Mouse (Mus musculus): ENCODE data around the gene Gm10142. TPM values are rescaled to one million over a fixed set of nuclear protein-coding genes. Genes with fewer than 3 reads are reported as not detected.
"Not testable (repeated sequence)": the region's sequence is repeated elsewhere in the genome, so short reads cannot be mapped to it uniquely, and the experiment has no call there.

The Gm10142 gene
- polyA plus RNA-seq, 1 experiment from 2014 or later, result not detected

- H3K4me2 ChIP-seq (ENCODE audit: low read depth, low read length); H3K27ac ChIP-seq (ENCODE audit: low read length); H3K9me3 ChIP-seq (replicated peaks; ENCODE audit: control insufficient read depth, low read length); H3K36me3 ChIP-seq (ENCODE audit: control insufficient read depth, insufficient read depth, low read length); H3K4me3 ChIP-seq (replicated peaks; ENCODE audit: low read length); H3K9ac ChIP-seq (ENCODE audit: low read length); H3K4me1 ChIP-seq (ENCODE audit: control insufficient read depth, insufficient read depth, low read length); H3K27me3 ChIP-seq (ENCODE audit: control insufficient read depth, insufficient read depth, low read length); ATAC-seq (ENCODE audit: insufficient read depth, low FRiP score): not testable (repeated sequence)
- 51% methylated on average over 3 of the region's 3 CpGs for WGBS
Observed at GRCm38 (mm10) chr10:77752312-77752711, 36.7 kb downstream of the Gm10142 start.

- no peak overlapping the region for H3K4me2 ChIP-seq (ENCODE audit: low read depth, low read length)
- ATAC-seq (ENCODE audit: insufficient read depth, low FRiP score), result no peak
- no peaks in the 10 kb centered on the region for H3K36me3 ChIP-seq (ENCODE audit: control insufficient read depth, insufficient read depth, low read length)
- H3K27me3 ChIP-seq (ENCODE audit: control insufficient read depth, insufficient read depth, low read length), result no peaks in the 10 kb centered on the region
- H3K9me3 ChIP-seq (replicated peaks; ENCODE audit: control insufficient read depth, low read length), result no peaks in the 10 kb centered on the region
- no peak overlapping the region for H3K27ac ChIP-seq (ENCODE audit: low read length)
- H3K4me1 ChIP-seq (ENCODE audit: control insufficient read depth, insufficient read depth, low read length), result no peaks in the 10 kb centered on the region
- no peak overlapping the region for H3K9ac ChIP-seq (ENCODE audit: low read length)
- H3K4me3 ChIP-seq (replicated peaks; ENCODE audit: low read length), result no peak overlapping the region
Observed at GRCm38 (mm10) chr10:77753448-77753847, 37.8 kb downstream of the Gm10142 start.

- not testable (repeated sequence) for H3K4me3 ChIP-seq (replicated peaks; ENCODE audit: low read length); ATAC-seq (ENCODE audit: insufficient read depth, low FRiP score); H3K4me1 ChIP-seq (ENCODE audit: control insufficient read depth, insufficient read depth, low read length); H3K9ac ChIP-seq (ENCODE audit: low read length); H3K9me3 ChIP-seq (replicated peaks; ENCODE audit: control insufficient read depth, low read length); H3K4me2 ChIP-seq (ENCODE audit: low read depth, low read length); H3K27ac ChIP-seq (ENCODE audit: low read length); H3K36me3 ChIP-seq (ENCODE audit: control insufficient read depth, insufficient read depth, low read length); H3K27me3 ChIP-seq (ENCODE audit: control insufficient read depth, insufficient read depth, low read length)
- no CpG with 5 or more reads among the region's 1 CpGs for WGBS
Observed at GRCm38 (mm10) chr10:77759582-77759981, 44.0 kb downstream of the Gm10142 start, which contains the start of gene Gm3233. Gm3233 (minus strand) TSS chr10:77759682.

Other genes with a start within 250 kb of the Gm10142 start
- gene Fam207a, start 200.0 kb upstream of the Gm10142 start, polyA plus RNA-seq (2015; fragmentation: Nextera tagmentation; extraction: Ambion mirVana), result 29.7 and 31.0 TPM in 2 replicates
- gene Itgb2, start 185.6 kb upstream of the Gm10142 start, polyA plus RNA-seq (2015; fragmentation: Nextera tagmentation; extraction: Ambion mirVana), result 6.7 and 8.3 TPM in 2 replicates
- gene Pttg1ip, start 134.1 kb upstream of the Gm10142 start, polyA plus RNA-seq (2015; fragmentation: Nextera tagmentation; extraction: Ambion mirVana), result 210 and 244 TPM in 2 replicates
- 324 and 327 TPM in 2 replicates for gene Sumo3, start 109.7 kb upstream of the Gm10142 start, polyA plus RNA-seq (2015; fragmentation: Nextera tagmentation; extraction: Ambion mirVana)
- gene Gm49325, start 109.6 kb upstream of the Gm10142 start, polyA plus RNA-seq (2015; fragmentation: Nextera tagmentation; extraction: Ambion mirVana), result 4.4 and 10.1 TPM in 2 replicates
- gene Ube2g2, start 93.5 kb upstream of the Gm10142 start, polyA plus RNA-seq (2015; fragmentation: Nextera tagmentation; extraction: Ambion mirVana), result 78.0 and 82.4 TPM in 2 replicates
- gene Tspear, start 29.2 kb upstream of the Gm10142 start, polyA plus RNA-seq (2015; fragmentation: Nextera tagmentation; extraction: Ambion mirVana), result 0.96 and 1.5 TPM in 2 replicates
- gene Gm19402, start 25.1 kb upstream of the Gm10142 start, polyA plus RNA-seq (2015; fragmentation: Nextera tagmentation; extraction: Ambion mirVana), result not detected in 2 replicates
- not detected in 2 replicates for gene Gm9508, start 18.6 kb upstream of the Gm10142 start, polyA plus RNA-seq (2015; fragmentation: Nextera tagmentation; extraction: Ambion mirVana)
- gene Gm10272, start 9.2 kb upstream of the Gm10142 start, polyA plus RNA-seq (2015; fragmentation: Nextera tagmentation; extraction: Ambion mirVana), result not detected in 2 replicates
- 0.27 TPM in 1 of 2 replicates, not detected in the other for gene Gm10024, start 4.3 kb upstream of the Gm10142 start, polyA plus RNA-seq (2015; fragmentation: Nextera tagmentation; extraction: Ambion mirVana)
- not detected in 2 replicates for gene Krtap12-1, start 4.8 kb downstream of the Gm10142 start, polyA plus RNA-seq (2015; fragmentation: Nextera tagmentation; extraction: Ambion mirVana)
- not detected in 2 replicates for gene Gm10100, start 10.7 kb downstream of the Gm10142 start, polyA plus RNA-seq (2015; fragmentation: Nextera tagmentation; extraction: Ambion mirVana)
- gene Gm18596, start 26.8 kb downstream of the Gm10142 start, polyA plus RNA-seq (2015; fragmentation: Nextera tagmentation; extraction: Ambion mirVana), result not detected in 2 replicates
- gene Gm9736, start 35.5 kb downstream of the Gm10142 start, polyA plus RNA-seq (2015; fragmentation: Nextera tagmentation; extraction: Ambion mirVana), result not detected in 2 replicates
- not detected in 2 replicates for gene Gm3233, start 43.9 kb downstream of the Gm10142 start, polyA plus RNA-seq (2015; fragmentation: Nextera tagmentation; extraction: Ambion mirVana)
- gene Gm3238, start 55.5 kb downstream of the Gm10142 start, polyA plus RNA-seq (2015; fragmentation: Nextera tagmentation; extraction: Ambion mirVana), result not detected in 2 replicates
- not detected in 2 replicates for gene Gm7138, start 61.1 kb downstream of the Gm10142 start, polyA plus RNA-seq (2015; fragmentation: Nextera tagmentation; extraction: Ambion mirVana)
- gene Gm3250, start 66.7 kb downstream of the Gm10142 start, polyA plus RNA-seq (2015; fragmentation: Nextera tagmentation; extraction: Ambion mirVana), result not detected in 2 replicates
- not detected in 2 replicates for gene Gm7137, start 72.4 kb downstream of the Gm10142 start, polyA plus RNA-seq (2015; fragmentation: Nextera tagmentation; extraction: Ambion mirVana)
- gene Gm9639, start 79.3 kb downstream of the Gm10142 start, polyA plus RNA-seq (2015; fragmentation: Nextera tagmentation; extraction: Ambion mirVana), result not detected in 2 replicates
- gene Gm19668, start 83.3 kb downstream of the Gm10142 start, polyA plus RNA-seq (2015; fragmentation: Nextera tagmentation; extraction: Ambion mirVana), result not detected in 2 replicates
- not detected in 2 replicates for gene Gm9507, start 96.0 kb downstream of the Gm10142 start, polyA plus RNA-seq (2015; fragmentation: Nextera tagmentation; extraction: Ambion mirVana)
- not detected in 2 replicates for gene Gm2696, start 98.9 kb downstream of the Gm10142 start, polyA plus RNA-seq (2015; fragmentation: Nextera tagmentation; extraction: Ambion mirVana)
- gene Krtap10-4, start 111.3 kb downstream of the Gm10142 start, polyA plus RNA-seq (2015; fragmentation: Nextera tagmentation; extraction: Ambion mirVana), result not detected in 2 replicates
- gene Krtap10-10, start 120.1 kb downstream of the Gm10142 start, polyA plus RNA-seq (2015; fragmentation: Nextera tagmentation; extraction: Ambion mirVana), result not detected in 2 replicates
- gene Gm36176, start 131.0 kb downstream of the Gm10142 start, polyA plus RNA-seq (2015; fragmentation: Nextera tagmentation; extraction: Ambion mirVana), result not detected in 2 replicates
- not detected in 2 replicates for gene Gm10318, start 137.1 kb downstream of the Gm10142 start, polyA plus RNA-seq (2015; fragmentation: Nextera tagmentation; extraction: Ambion mirVana)
- not detected in 2 replicates for gene Gm3285, start 146.2 kb downstream of the Gm10142 start, polyA plus RNA-seq (2015; fragmentation: Nextera tagmentation; extraction: Ambion mirVana)
- 5.8 and 6.7 TPM in 2 replicates for gene Lrrc3, start 186.7 kb downstream of the Gm10142 start, polyA plus RNA-seq (2015; fragmentation: Nextera tagmentation; extraction: Ambion mirVana)